Mouse (Mus musculus) lung, postnatal 0 days (tissue): Measurements from ENCODE around the gene Tomm20l. TPM values are rescaled to one million over a fixed set of nuclear protein-coding genes. Genes with fewer than 3 reads are reported as not detected.
A peak's percentile ranks its signal among the peaks of the same experiment; 100 is the strongest.

Experiments used
- ATAC-seq: fragments of 200-750 bp; cut with Nextera tagmentation; 2 replicates; pipeline ENCODE4 v1.8.0; 2017; ENCODE audit warnings: moderate library complexity
- DNase-seq: peaks from one replicate; pipeline ENCODE4 v3.0.0-alpha.2; 2016; ENCODE audit warnings: low spot score
- H3K27ac ChIP-seq: fragments of 300-500 bp; sonication (generic); 2 replicates; pipeline ENCODE4 v1.5.1; 2014; ENCODE audit warnings: antibody characterized with exemption, mild to moderate bottlenecking, low read length, mixed read lengths
- H3K27me3 ChIP-seq: fragments of 300-500 bp; sonication (generic); replicated peaks from 2 replicates; pipeline ENCODE4 v1.6.1; 2014; ENCODE audit warnings: low read length, mixed read lengths; ENCODE audit not compliant: insufficient read depth
- H3K36me3 ChIP-seq: fragments of 300-500 bp; sonication (generic); 2 replicates; pipeline ENCODE4 v1.6.1; 2014; ENCODE audit warnings: low read length, mixed read lengths; ENCODE audit not compliant: insufficient read depth
- H3K4me1 ChIP-seq: fragments of 300-500 bp; sonication (generic); 2 replicates; pipeline ENCODE4 v1.6.1; 2014; ENCODE audit warnings: antibody characterized with exemption, low read depth, low read length, mixed read lengths; ENCODE audit not compliant: insufficient read depth
- H3K4me2 ChIP-seq: fragments of 300-500 bp; sonication (generic); replicated peaks from 2 replicates; pipeline ENCODE4 v1.6.1; 2014; ENCODE audit warnings: low read depth, mild to moderate bottlenecking, low read length, moderate library complexity, mixed read lengths
- H3K4me3 ChIP-seq: fragments of 300-500 bp; sonication (generic); 2 replicates; pipeline ENCODE4 v1.5.1; 2014; ENCODE audit warnings: low read depth, low read length
- H3K9ac ChIP-seq: fragments of 300-500 bp; sonication (generic); replicated peaks from 2 replicates; pipeline ENCODE4 v1.6.1; 2014; ENCODE audit warnings: low read depth, mild to moderate bottlenecking
- H3K9me3 ChIP-seq: fragments of 300-500 bp; sonication (generic); 2 replicates; pipeline ENCODE4 v1.6.1; 2016; ENCODE audit warnings: low read length, mixed read lengths
- CTCF ChIP-seq: IDR thresholded peaks from 2 replicates; pipeline ENCODE4 v1.5.1; 2016; ENCODE audit warnings: antibody characterized with exemption, mild to moderate bottlenecking
- EP300 ChIP-seq: IDR thresholded peaks from 2 replicates; pipeline ENCODE4 v1.6.1; 2016; ENCODE audit warnings: antibody characterized with exemption, mild to moderate bottlenecking, control low read depth
- WGBS: fragments of 180-500 bp; shearing (Covaris S2); extraction: QIAGEN DNeasy Blood & Tissue Kit; methylation state at CpG from one replicate; pipeline ENCODE4 v1.1.7; 2014; 5-methylcytosine and 5-hydroxymethylcytosine counted together
- polyA plus RNA-seq: library from polyadenylated mRNA; unstranded; fragments of >200 nt; fragmentation: Nextera tagmentation; extraction: Ambion mirVana; gene quantifications from 2 replicates; pipeline ENCODE4 v1.2.1, GENCODE M21; 2015

Tomm20l gene
- polyA plus RNA-seq, 1 experiment from 2014 or later: 1.0 TPM

GRCm38 (mm10) chr12:71147641-71148040 lies 36.4 kb downstream of the Tomm20l start:
- DNase-seq: peak; percentile 57
- no peak for ATAC-seq
- Histone ChIP-seq H3K27ac (no peak overlapping the region), H3K4me2 (no peak overlapping the region), H3K27me3 (no peaks in the 10 kb centered on the region), H3K9ac (no peak overlapping the region), H3K4me3 (no peak overlapping the region), H3K9me3 (no peaks in the 10 kb centered on the region), H3K36me3 (peaks cover 19% of the 10 kb centered on the region; the same call in 1 of the 2 replicates), H3K4me1 (no peaks in the 10 kb centered on the region)
- 68% methylated on average over 3 of the region's 3 CpGs for WGBS
- TF ChIP-seq CTCF (peak; percentile 72), EP300 (no peak)

DNA sequence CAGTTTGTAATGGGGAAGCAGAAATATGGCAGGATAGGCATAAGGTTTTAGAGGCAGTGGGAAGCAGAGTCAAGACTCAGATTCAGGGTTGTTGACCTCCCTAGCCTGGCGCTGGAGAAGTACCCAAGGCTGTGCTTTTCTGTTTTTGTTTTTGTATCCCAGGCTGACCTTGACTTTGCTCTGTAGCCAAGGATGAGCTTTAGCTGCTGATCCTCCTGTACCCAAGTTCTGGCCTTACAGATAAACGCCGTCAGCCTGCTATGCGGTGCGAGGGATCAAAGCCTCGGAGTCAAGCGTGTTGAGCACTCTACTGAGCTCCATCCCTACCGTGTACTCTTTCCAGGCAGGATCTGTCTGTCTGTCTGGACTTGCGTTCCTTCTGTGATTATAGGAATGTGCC lies 37.6 kb downstream of the Tomm20l start:
- peaks cover 19% of the 10 kb centered on the region; the same call in 1 of the 2 replicates for H3K36me3 ChIP-seq
- no peaks in the 10 kb centered on the region for H3K4me1 ChIP-seq

GRCm38 (mm10) chr12:71149456-71149855 lies 38.2 kb downstream of the Tomm20l start:
- Histone ChIP-seq H3K4me3 (no peak overlapping the region), H3K4me2 (no peak overlapping the region), H3K27ac (no peak overlapping the region), H3K9ac (no peak overlapping the region), H3K4me1 (no peaks in the 10 kb centered on the region), H3K9me3 (no peaks in the 10 kb centered on the region), H3K27me3 (no peaks in the 10 kb centered on the region), H3K36me3 (peaks cover 19% of the 10 kb centered on the region; the same call in 1 of the 2 replicates)
- WGBS: 85% methylated on average over 6 of the region's 6 CpGs
- no peak for ATAC-seq
- no peak for DNase-seq
- TF ChIP-seq CTCF (no peak), EP300 (no peak)

More for the DNA sequence above, 37.6 kb downstream of the Tomm20l start:
- TF ChIP-seq EP300 (no peak), CTCF (no peak)
- ATAC-seq: no peak
- WGBS: 95% methylated on average over 9 of the region's 9 CpGs
- H3K27me3 ChIP-seq: no peaks in the 10 kb centered on the region
- no peak overlapping the region for H3K4me2 ChIP-seq
- H3K9ac ChIP-seq: no peak overlapping the region
- H3K27ac ChIP-seq: no peak overlapping the region
- no peaks in the 10 kb centered on the region for H3K9me3 ChIP-seq
- DNase-seq: no peak
- no peak overlapping the region for H3K4me3 ChIP-seq

DNA sequence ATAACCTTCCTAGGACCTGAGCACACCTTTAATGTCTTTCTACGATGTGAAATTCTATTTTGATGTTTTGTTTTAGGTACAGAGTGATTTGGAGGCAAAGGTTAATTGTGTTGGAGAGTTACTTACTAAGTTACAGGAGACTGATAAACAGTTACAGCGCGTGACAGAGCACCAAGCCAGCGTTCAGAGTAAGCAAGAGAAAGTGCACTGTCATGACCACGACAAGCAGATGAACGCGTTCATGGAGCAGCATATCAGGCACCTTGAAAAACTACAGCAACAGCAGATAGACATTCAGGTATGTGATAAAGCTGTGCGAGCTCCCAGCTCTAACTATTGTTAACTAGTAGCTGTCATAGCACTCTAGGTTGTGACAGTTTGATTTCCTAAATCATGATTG lies 38.9 kb downstream of the Tomm20l start:
- no peaks in the 10 kb centered on the region for H3K4me1 ChIP-seq
- H3K4me2 ChIP-seq: no peak overlapping the region
- no peaks in the 10 kb centered on the region for H3K9me3 ChIP-seq
- no peaks in the 10 kb centered on the region for H3K27me3 ChIP-seq
- H3K36me3 ChIP-seq: peaks cover 23% of the 10 kb centered on the region; the same call in 1 of the 2 replicates
- H3K4me3 ChIP-seq: no peak overlapping the region
- DNase-seq: no peak
- 89% methylated on average over 8 of the region's 8 CpGs for WGBS
- ATAC-seq: no peak
- no peak for TF ChIP-seq CTCF
- no peak for TF ChIP-seq EP300
- H3K27ac ChIP-seq: no peak overlapping the region
- no peak overlapping the region for H3K9ac ChIP-seq

DNA sequence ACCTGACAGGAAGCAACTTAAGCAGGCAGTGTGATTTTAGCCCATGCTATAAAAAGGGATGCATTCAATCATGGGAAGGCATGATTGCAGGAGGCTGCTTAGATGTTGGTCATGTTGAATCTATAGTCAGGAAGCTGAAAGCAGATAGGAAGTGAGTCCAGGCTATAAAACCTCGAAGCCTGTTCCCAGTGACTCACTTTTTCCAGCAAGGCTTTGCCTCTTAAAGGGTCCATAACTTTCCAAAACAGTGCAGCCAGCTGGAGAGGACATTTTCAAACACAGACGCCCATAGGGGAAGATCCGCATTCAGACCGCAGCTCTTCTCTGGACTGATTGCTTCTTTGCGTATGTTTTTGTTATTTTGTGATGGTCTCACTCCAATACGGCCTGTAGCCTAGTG lies 43.8 kb downstream of the Tomm20l start:
- no peak overlapping the region for H3K27ac ChIP-seq
- H3K9me3 ChIP-seq: no peaks in the 10 kb centered on the region
- WGBS: 93% methylated on average over 6 of the region's 6 CpGs
- H3K9ac ChIP-seq: no peak overlapping the region
- H3K27me3 ChIP-seq: no peaks in the 10 kb centered on the region
- DNase-seq (no peak), ATAC-seq (no peak)
- H3K4me3 ChIP-seq: no peak overlapping the region
- no peak overlapping the region for H3K4me2 ChIP-seq
- no peaks in the 10 kb centered on the region for H3K4me1 ChIP-seq
- H3K36me3 ChIP-seq: peaks cover 25% of the 10 kb centered on the region; the same call in 1 of the 2 replicates
- TF ChIP-seq EP300 (no peak), CTCF (no peak)

GRCm38 (mm10) chr12:71157974-71158373 lies 46.7 kb downstream of the Tomm20l start:
- Histone ChIP-seq H3K27me3 (no peaks in the 10 kb centered on the region), H3K9ac (no peak overlapping the region), H3K9me3 (no peaks in the 10 kb centered on the region), H3K4me3 (no peak overlapping the region), H3K4me2 (no peak overlapping the region), H3K27ac (no peak overlapping the region), H3K36me3 (peaks cover 19% of the 10 kb centered on the region; the same call in 1 of the 2 replicates), H3K4me1 (no peaks in the 10 kb centered on the region)
- TF ChIP-seq EP300 (0 out of 2 replicates have a peak, but pooled peaks have one; percentile 27), CTCF (no peak)
- 63% methylated on average over 6 of the region's 6 CpGs for WGBS
- ATAC-seq (peak; percentile 72), DNase-seq (peak; percentile 77)

DNA sequence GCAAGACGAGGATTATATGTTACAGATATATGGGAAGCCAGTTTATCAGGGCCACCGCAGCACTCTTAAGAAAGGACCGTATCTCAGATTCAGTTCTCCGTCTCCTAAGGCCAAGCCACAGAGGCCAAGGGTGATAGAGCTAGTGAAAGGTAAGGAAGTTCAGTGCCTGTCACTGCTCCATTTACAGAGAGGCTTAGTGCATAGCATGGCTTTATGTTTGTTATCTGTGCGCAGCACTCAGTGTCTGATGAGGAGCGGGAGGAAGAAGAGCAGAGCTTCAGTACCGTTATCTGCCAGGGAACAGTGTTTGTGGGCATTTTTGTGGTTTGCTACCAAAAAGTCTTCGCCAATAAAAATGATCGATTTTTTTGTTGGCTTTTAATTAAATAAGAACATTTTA lies 53.2 kb downstream of the Tomm20l start:
- no peak overlapping the region for H3K4me2 ChIP-seq
- 92% methylated on average over 9 of the region's 9 CpGs for WGBS
- ATAC-seq: no peak
- DNase-seq: no peak
- H3K4me1 ChIP-seq: no peaks in the 10 kb centered on the region
- TF ChIP-seq EP300: no peak
- TF ChIP-seq CTCF: no peak
- no peaks in the 10 kb centered on the region for H3K27me3 ChIP-seq
- no peak overlapping the region for H3K9ac ChIP-seq
- no peak overlapping the region for H3K27ac ChIP-seq
- H3K4me3 ChIP-seq: no peak overlapping the region
- H3K9me3 ChIP-seq: no peaks in the 10 kb centered on the region
- peaks cover 12% of the 10 kb centered on the region for H3K36me3 ChIP-seq
